Mouse (Mus musculus) brain, adult 10 weeks (tissue): Measurements from ENCODE around the gene Gpt2. TPM values are rescaled to one million over a fixed set of nuclear protein-coding genes. Genes with fewer than 3 reads are reported as not detected.

ENCODE experiments used
- polyA plus RNA-seq: library from polyadenylated mRNA; stranded (reverse); fragments of 350-450 nt; fragmentation: Illumina TruSeq; extraction: RNeasy Lipid Tissue Mini Kit (QIAGEN cat#74804); gene quantifications from one replicate; pipeline ENCODE4 v1.2.3, GENCODE M21; 2015; ENCODE audit warnings: low read depth, low replicate concordance

The Gpt2 gene
- polyA plus RNA-seq: 40.6 TPM

GRCm38 (mm10) chr8:85492125-85492875 lies at the start of gene Gpt2:
Gpt2 (plus strand) TSS chr8:85492576.

GRCm38 (mm10) chr8:85555181-85556145 lies 63.1 kb downstream of the Gpt2 start, which contains the start of gene Dnaja2:
Dnaja2 (minus strand) TSS chr8:85555344.

Other genes with a start within 250 kb of the Gpt2 start
- 45.2 TPM for gene Orc6, start 192.9 kb upstream of the Gpt2 start, polyA plus RNA-seq
- gene Vps35, start 192.8 kb upstream of the Gpt2 start, polyA plus RNA-seq: 169 TPM
- 4.0 TPM for gene Mylk3, start 106.2 kb upstream of the Gpt2 start, polyA plus RNA-seq
- gene 4921524J17Rik, start 59.7 kb upstream of the Gpt2 start, polyA plus RNA-seq: 24.8 TPM
- 200 TPM for gene Dnaja2, start 62.8 kb downstream of the Gpt2 start, polyA plus RNA-seq
- gene Neto2, start 208.3 kb downstream of the Gpt2 start, polyA plus RNA-seq: 54.9 TPM